Mouse (Mus musculus) intestine, postnatal 0 days (tissue): ENCODE measurements around the gene Tceal8. TPM values are rescaled to one million over a fixed set of nuclear protein-coding genes. Genes with fewer than 3 reads are reported as not detected.

Experiments used
- ATAC-seq: fragments of 200-750 bp; cut with Nextera tagmentation; 2 replicates; pipeline ENCODE4 v1.8.0; 2017; ENCODE audit warnings: mild to moderate bottlenecking, moderate TSS enrichment, moderate library complexity
- H3K27ac ChIP-seq: fragments of 300-500 bp; sonication (generic); 2 replicates; pipeline ENCODE4 v1.5.1; 2014; ENCODE audit warnings: mild to moderate bottlenecking, low read depth, low read length, moderate library complexity
- H3K27me3 ChIP-seq: fragments of 300-500 bp; sonication (generic); replicated peaks from 2 replicates; pipeline ENCODE4 v1.6.1; 2014; ENCODE audit warnings: low read length, mixed read lengths; ENCODE audit not compliant: control insufficient read depth, insufficient read depth
- H3K36me3 ChIP-seq: fragments of 300-500 bp; sonication (generic); 2 replicates; pipeline ENCODE4 v1.6.1; 2014; ENCODE audit warnings: mild to moderate bottlenecking, moderate library complexity; ENCODE audit not compliant: control insufficient read depth, insufficient read depth
- H3K4me1 ChIP-seq: fragments of 300-500 bp; sonication (generic); replicated peaks from 2 replicates; pipeline ENCODE4 v1.6.1; 2014; ENCODE audit warnings: antibody characterized with exemption, low read length, mixed read lengths; ENCODE audit not compliant: control insufficient read depth, insufficient read depth
- H3K4me2 ChIP-seq: fragments of 300-500 bp; sonication (generic); replicated peaks from 2 replicates; pipeline ENCODE4 v1.6.1; 2014; ENCODE audit warnings: low read depth, mild to moderate bottlenecking, moderate library complexity
- H3K4me3 ChIP-seq: fragments of 300-500 bp; sonication (generic); 2 replicates; pipeline ENCODE4 v1.5.1; 2014; ENCODE audit warnings: low read depth, low read length
- H3K9ac ChIP-seq: fragments of 300-500 bp; sonication (generic); 2 replicates; pipeline ENCODE4 v1.6.1; 2014; ENCODE audit warnings: mild to moderate bottlenecking, low read depth, low read length
- H3K9me3 ChIP-seq: fragments of 300-500 bp; sonication (generic); 2 replicates; pipeline ENCODE4 v1.6.1; 2016; ENCODE audit warnings: mixed run types; ENCODE audit not compliant: control insufficient read depth
- CTCF ChIP-seq: sonication (generic); IDR thresholded peaks from 2 replicates; pipeline ENCODE4 v1.5.1; 2016; ENCODE audit warnings: low read depth, mild to moderate bottlenecking, control low read depth, antibody characterized with exemption, moderate library complexity
- WGBS: fragments of 180-500 bp; shearing (Covaris S2); extraction: QIAGEN DNeasy Blood & Tissue Kit; methylation state at CpG from one replicate; pipeline ENCODE4 v1.1.7; 2014; 5-methylcytosine and 5-hydroxymethylcytosine counted together
- microRNA-seq: library from miRNA; unstranded; fragments of <30 nt; microRNA quantifications from one replicate; pipeline ENCODE4, GENCODE M21; 2016
- polyA plus RNA-seq: library from polyadenylated mRNA; unstranded; fragments of >200 nt; fragmentation: Nextera tagmentation; extraction: Ambion mirVana; gene quantifications from 2 replicates; pipeline ENCODE4 v1.2.1, GENCODE M21; 2015

Gene Tceal8
- polyA plus RNA-seq, 1 experiment from 2014 or later, result 239 TPM

- WGBS, result 74% methylated on average over 4 of the region's 4 CpGs
- H3K36me3 ChIP-seq, result no peaks in the 10 kb centered on the region
- H3K9me3 ChIP-seq, result no peaks in the 10 kb centered on the region
- no peak overlapping the region for H3K27ac ChIP-seq
- H3K4me2 ChIP-seq, result no peak overlapping the region
- no peaks in the 10 kb centered on the region for H3K4me1 ChIP-seq
- H3K4me3 ChIP-seq, result no peak overlapping the region
- no peak for ATAC-seq
- no peak for TF ChIP-seq CTCF
- H3K9ac ChIP-seq, result no peak overlapping the region
- no peaks in the 10 kb centered on the region for H3K27me3 ChIP-seq
These were observed 36.6 kb downstream of the Tceal8 start for GRCm38 (mm10) chrX:136135559-136135958.

GRCm38 (mm10) chrX:136127744-136128064, 44.4 kb downstream of the Tceal8 start:
- Histone ChIP-seq H3K27me3 (no peaks in the 10 kb centered on the region), H3K36me3 (no peaks in the 10 kb centered on the region), H3K4me1 (no peaks in the 10 kb centered on the region), H3K9ac (no peak overlapping the region), H3K4me2 (no peak overlapping the region), H3K4me3 (no peak overlapping the region), H3K27ac (no peak overlapping the region), H3K9me3 (no peaks in the 10 kb centered on the region)
- WGBS, result 18% methylated on average over 5 of the region's 5 CpGs
- peak; percentile 73 for TF ChIP-seq CTCF
- no peak for ATAC-seq

- Histone ChIP-seq H3K9me3 (no peaks in the 10 kb centered on the region), H3K27ac (no peak overlapping the region), H3K27me3 (no peaks in the 10 kb centered on the region), H3K36me3 (no peaks in the 10 kb centered on the region), H3K4me3 (no peak overlapping the region), H3K9ac (no peak overlapping the region), H3K4me2 (no peak overlapping the region), H3K4me1 (no peaks in the 10 kb centered on the region)
- no peak for ATAC-seq
- 52% methylated on average over 8 of the region's 8 CpGs for WGBS
- TF ChIP-seq CTCF, result peak; percentile 57
These were observed 45.0 kb downstream of the Tceal8 start for GRCm38 (mm10) chrX:136127038-136127743.

Small RNAs within 50 kb of the gene (microRNA-seq; reads per million reads assigned to microRNA genes)
- gene Mir6383, result not detected

Other genes starting within 250 kb of the Tceal8 start
- gene Arxes2, start 178.5 kb downstream of the Tceal8 start, polyA plus RNA-seq, result 28.7 and 29.7 TPM in 2 replicates
- 8.2 and 8.4 TPM in 2 replicates for gene Arxes1, start 139.0 kb downstream of the Tceal8 start, polyA plus RNA-seq
- gene Bex2, start 104.1 kb downstream of the Tceal8 start, polyA plus RNA-seq, result 55.0 and 58.5 TPM in 2 replicates
- gene Nxf3, start 87.1 kb downstream of the Tceal8 start, polyA plus RNA-seq, result 0.22 and 0.27 TPM in 2 replicates
- 235 and 294 TPM in 2 replicates for gene Bex4, start 33.3 kb downstream of the Tceal8 start, polyA plus RNA-seq
- gene Tceal5, start 31.5 kb upstream of the Tceal8 start, polyA plus RNA-seq, result 3.4 and 5.3 TPM in 2 replicates
- 0.37 and 0.58 TPM in 2 replicates for gene Tceal7, start 42.4 kb upstream of the Tceal8 start, polyA plus RNA-seq
- gene Bex1, start 43.2 kb upstream of the Tceal8 start, polyA plus RNA-seq, result 41.4 and 50.7 TPM in 2 replicates
- 641 and 667 TPM in 2 replicates for gene Tceal9, start 72.7 kb upstream of the Tceal8 start, polyA plus RNA-seq
- gene Bex3, start 97.9 kb upstream of the Tceal8 start, polyA plus RNA-seq, result 270 and 277 TPM in 2 replicates